Comparison of ENCODE assay signal across 8 mouse cellular contexts in genomic region chr8:84594099-84594780, GRCm38 (mm10).
DNase-seq lines count a peak whose midpoint lies in the region; ATAC-seq and TF ChIP-seq lines count a peak whose summit lies in the region.

No protein-coding gene starts in this region.

- H3K4me2 ChIP-seq in forebrain, embryonic 11.5 days (ENCODE audit: low read depth, low read length, severe bottlenecking), result no peak overlapping the region
- H3K4me2 ChIP-seq in forebrain, embryonic 12.5 days, result no peak overlapping the region
- H3K4me2 ChIP-seq in heart, postnatal 0 days (ENCODE audit: low read depth, low read length), result no peak overlapping the region

- 71% methylated on average over 9 of the region's 9 CpGs for WGBS in forebrain, embryonic 11.5 days
- 69% methylated on average over 9 of the region's 9 CpGs for WGBS in forebrain, embryonic 12.5 days
- 64% methylated on average over 9 of the region's 9 CpGs for WGBS in heart, postnatal 0 days
- WGBS in spleen, adult 2 months, result 66% methylated on average over 9 of the region's 9 CpGs

- H3K4me1 ChIP-seq in forebrain, embryonic 11.5 days (replicated peaks; ENCODE audit: control insufficient read depth, insufficient read depth, low read length), result no peaks in the 10 kb centered on the region
- H3K4me1 ChIP-seq in forebrain, embryonic 12.5 days, result peaks cover 4% of the 10 kb centered on the region
- no peaks in the 10 kb centered on the region for H3K4me1 ChIP-seq in cortical plate, adult 2 months (ENCODE audit: control insufficient read depth, insufficient read depth, low read length)
- no peaks in the 10 kb centered on the region for H3K4me1 ChIP-seq in heart, postnatal 0 days (ENCODE audit: control insufficient read depth, insufficient read depth)
- H3K4me1 ChIP-seq in spleen, adult 2 months (ENCODE audit: control insufficient read depth, insufficient read depth, insufficient read length), result no peaks in the 10 kb centered on the region

- no peak overlapping the region for H3K4me3 ChIP-seq in forebrain, embryonic 11.5 days (ENCODE audit: low read depth, low read length)
- H3K4me3 ChIP-seq in forebrain, embryonic 12.5 days (replicated peaks), result no peak overlapping the region
- H3K4me3 ChIP-seq in cortical plate, adult 2 months (ENCODE audit: insufficient read depth, low read length), result no peak overlapping the region
- no peak overlapping the region for H3K4me3 ChIP-seq in heart, postnatal 0 days (ENCODE audit: low read depth, low read length)
- H3K4me3 ChIP-seq in left cerebral cortex, adult 2 months, result no peak overlapping the region
- H3K4me3 ChIP-seq in spleen, adult 2 months (ENCODE audit: extremely low read depth, insufficient read depth, insufficient read length), result no peak overlapping the region

- no peak for TF ChIP-seq POLR2A in cortical plate, adult 2 months (IDR thresholded peaks at IDR 0.05; ENCODE audit: extremely low read depth, insufficient read depth, low read length)
- TF ChIP-seq POLR2A in spleen, adult 2 months (IDR thresholded peaks at IDR 0.05; ENCODE audit: low read depth, low read length), result no peak

- H3K27me3 ChIP-seq in forebrain, embryonic 11.5 days (ENCODE audit: control insufficient read depth, insufficient read depth, low read length), result no peaks in the 10 kb centered on the region
- peaks cover 5% of the 10 kb centered on the region; the same call in 1 of the 2 replicates for H3K27me3 ChIP-seq in forebrain, embryonic 12.5 days
- H3K27me3 ChIP-seq in heart, postnatal 0 days (ENCODE audit: control insufficient read depth, insufficient read depth, low read length), result no peaks in the 10 kb centered on the region
- H3K27me3 ChIP-seq in spleen, adult 2 months (ENCODE audit: control insufficient read depth, insufficient read depth, low read length), result no peaks in the 10 kb centered on the region

- ATAC-seq in forebrain, embryonic 11.5 days (replicated peaks; ENCODE audit: low FRiP score), result no peak
- no peak for ATAC-seq in forebrain, embryonic 12.5 days (ENCODE audit: low FRiP score)
- ATAC-seq in heart, postnatal 0 days (ENCODE audit: insufficient read depth, low read depth), result no peak; the same call in 1 of the 2 replicates
- peak; percentile 41; the same call in 1 of the 2 replicates for ATAC-seq in megakaryocyte-erythroid progenitor cell, adult 5-6 weeks (replicated peaks; ENCODE audit: low FRiP score, low TSS enrichment, poor library complexity, severe bottlenecking)

- peak; percentile 92 for DNase-seq in forebrain, embryonic 11.5 days (ENCODE audit: low spot score)
- peak; percentile 70 to 76 for DNase-seq in adrenal gland, adult 18-20 months (ENCODE audit: low spot score in 2 of 2)
- peak; percentile 36 for DNase-seq in heart, postnatal 0 days (ENCODE audit: low spot score)
- DNase-seq in left cerebral cortex, adult 2 months (ENCODE audit: extremely low spot score in 1 of 2, low spot score in 2 of 2), result peak; percentile 71 to 79
- DNase-seq in spleen, adult 2 months (ENCODE audit: low read depth in 1 of 2, low spot score in 2 of 2), result peak in 1 of 2 experiments; percentile 54

- no peak overlapping the region for H3K27ac ChIP-seq in forebrain, embryonic 11.5 days (ENCODE audit: low read depth, low read length)
- no peak overlapping the region for H3K27ac ChIP-seq in forebrain, embryonic 12.5 days
- no peak overlapping the region for H3K27ac ChIP-seq in cortical plate, adult 2 months (ENCODE audit: insufficient read depth, low read length)
- no peak overlapping the region for H3K27ac ChIP-seq in heart, postnatal 0 days (ENCODE audit: low read depth)
- H3K27ac ChIP-seq in left cerebral cortex, adult 2 months, result peak overlapping the region; percentile 29; the same call in 1 of the 2 replicates
- H3K27ac ChIP-seq in spleen, adult 2 months (ENCODE audit: insufficient read depth, low read length), result no peak overlapping the region

- no peaks in the 10 kb centered on the region for H3K9me3 ChIP-seq in forebrain, embryonic 11.5 days (ENCODE audit: control insufficient read depth, low read length)
- H3K9me3 ChIP-seq in forebrain, embryonic 12.5 days, result no peaks in the 10 kb centered on the region
- H3K9me3 ChIP-seq in heart, postnatal 0 days (replicated peaks; ENCODE audit: control insufficient read depth, low read length), result no peaks in the 10 kb centered on the region

- intact Hi-C loops in left cerebral cortex, adult 2 months (cut with DNase I), result no loop called here

- no peak for TF ChIP-seq EP300 in heart, postnatal 0 days (IDR thresholded peaks at IDR 0.05; ENCODE audit: low read depth)

- no peak overlapping the region for H3K9ac ChIP-seq in forebrain, embryonic 11.5 days (ENCODE audit: low read length)
- no peak overlapping the region for H3K9ac ChIP-seq in forebrain, embryonic 12.5 days
- no peak overlapping the region for H3K9ac ChIP-seq in heart, postnatal 0 days (replicated peaks; ENCODE audit: low read depth, low read length)

- H3K36me3 ChIP-seq in forebrain, embryonic 11.5 days (ENCODE audit: control insufficient read depth, insufficient read depth, low read length), result no peaks in the 10 kb centered on the region
- no peaks in the 10 kb centered on the region for H3K36me3 ChIP-seq in forebrain, embryonic 12.5 days (replicated peaks)
- no peaks in the 10 kb centered on the region for H3K36me3 ChIP-seq in heart, postnatal 0 days (replicated peaks; ENCODE audit: control insufficient read depth, insufficient read depth, low read length)
- no peaks in the 10 kb centered on the region for H3K36me3 ChIP-seq in spleen, adult 2 months (ENCODE audit: control insufficient read depth, insufficient read depth, low read length)

- TF ChIP-seq CTCF in cortical plate, adult 2 months (IDR thresholded peaks at IDR 0.05; ENCODE audit: extremely low read depth, insufficient read depth, low read length), result peak; percentile 92
- peak; percentile 87 for TF ChIP-seq CTCF in heart, postnatal 0 days (IDR thresholded peaks at IDR 0.05; ENCODE audit: low read depth)
- peak; percentile 93 for TF ChIP-seq CTCF in left cerebral cortex, adult 2 months (IDR thresholded peaks at IDR 0.05)
- TF ChIP-seq CTCF in spleen, adult 2 months (IDR thresholded peaks at IDR 0.05; ENCODE audit: extremely low read depth, insufficient read depth, insufficient read length, insufficient replicate concordance), result peak; percentile 67; the same call in 1 of the 2 replicates
